Mouse (Mus musculus) cerebellum, adult 2 months (tissue): ENCODE measurements around the gene Adamts13.

Experiments
- CTCF ChIP-seq: fragments of 200-500 bp; IDR thresholded peaks from 2 replicates; pipeline ENCODE4 v1.5.1; 2011; ENCODE audit warnings: low read depth, mild to moderate bottlenecking, control low read depth, low read length, moderate library complexity, borderline replicate concordance; ENCODE audit not compliant: insufficient read depth
- POLR2A ChIP-seq: fragments of 200-500 bp; IDR thresholded peaks from 2 replicates; pipeline ENCODE4 v1.6.1; 2011; ENCODE audit warnings: low read length, control low read depth, borderline replicate concordance; ENCODE audit not compliant: insufficient read depth

DNA sequence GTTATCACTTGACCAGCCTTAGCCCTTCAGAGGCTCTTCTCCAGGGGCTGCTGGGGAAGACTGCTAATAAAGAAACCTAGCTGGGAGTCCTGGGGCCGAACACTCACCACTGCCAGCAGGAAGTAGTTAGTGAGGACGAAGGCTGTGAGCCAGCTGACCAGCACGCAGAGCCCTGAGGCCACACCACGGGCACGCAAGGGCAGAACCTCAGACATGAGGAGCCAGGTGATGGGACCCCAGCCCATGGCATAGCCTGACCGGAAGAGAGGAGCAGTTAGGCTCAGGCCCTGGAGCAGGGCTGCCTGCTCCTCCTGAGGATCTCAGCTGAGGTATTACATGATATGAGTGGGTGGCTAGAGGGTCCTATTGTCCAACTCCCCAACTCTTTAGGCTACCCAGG lies 49.4 kb downstream of the Adamts13 start:
- no peak for TF ChIP-seq CTCF
- TF ChIP-seq POLR2A, result no peak
